Mouse (Mus musculus): ENCODE measurements at regions not wholly inside any gene's neighbourhood (a gene's known extent, or its start where the extent isn't known, plus 50 kb on each side); places are given as distances from the start of the nearest gene placed in this dataset.

- DNase-seq, result no peak
These were observed 52.2 kb upstream of the Otud4 start for GRCm38 (mm10) chr8:79587258-79587657.

GRCm38 (mm10) chr8:79584966-79585365 is 54.5 kb upstream of the Otud4 start:
- peak; percentile 28 for DNase-seq

GRCm38 (mm10) chr8:79583326-79583725 is 56.1 kb upstream of the Otud4 start:
- DNase-seq, result no peak

DNA sequence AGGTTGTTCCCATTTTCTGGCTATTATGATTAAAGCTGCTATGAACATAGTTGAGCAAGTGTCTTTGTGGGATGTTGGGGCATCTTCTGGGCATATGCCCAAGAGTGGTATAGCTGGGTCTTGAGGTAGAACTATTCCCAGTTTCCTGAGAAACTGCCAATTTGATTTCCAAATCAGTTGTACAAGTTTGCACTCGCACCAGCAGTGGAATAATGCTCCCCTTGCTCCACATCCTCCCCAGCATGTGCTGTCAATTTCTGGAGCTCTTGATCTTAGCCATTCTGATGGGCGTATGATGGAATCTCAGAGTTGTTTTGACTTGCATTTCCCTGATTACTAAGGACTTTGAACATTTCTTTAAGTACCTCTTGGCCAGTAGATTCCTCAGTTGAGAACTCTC is 57.2 kb upstream of the Otud4 start:
- no peak for DNase-seq

- no peak for DNase-seq
These were observed 63.3 kb upstream of the Otud4 start for GRCm38 (mm10) chr8:79576086-79576485.

GRCm38 (mm10) chr8:79575175-79575734 is 64.2 kb upstream of the Otud4 start:
- no peak for DNase-seq

DNA sequence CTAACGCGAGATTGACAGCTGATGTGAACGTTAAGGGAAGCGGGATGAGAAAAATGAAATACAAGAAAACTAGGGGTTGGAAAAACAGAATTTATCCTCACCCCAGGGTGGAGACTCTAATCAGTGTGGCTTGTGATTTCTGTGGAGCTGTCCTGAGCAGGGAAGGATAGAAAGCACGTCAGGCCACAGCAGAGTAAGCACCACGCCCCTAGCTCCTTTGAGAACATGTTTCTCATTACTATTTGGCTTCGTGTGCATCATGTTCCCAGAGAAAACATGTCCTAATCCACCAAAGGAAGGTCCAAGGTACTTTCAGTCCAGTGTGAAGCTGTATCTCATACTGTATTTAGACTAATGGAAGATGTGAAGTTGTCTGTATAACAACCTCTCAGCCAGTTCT is 65.9 kb upstream of the Otud4 start:
- DNase-seq, result no peak

- DNase-seq, result no peak
These were observed 66.9 kb upstream of the Otud4 start for GRCm38 (mm10) chr8:79572526-79572925.

GRCm38 (mm10) chr8:79563101-79563500 is 76.3 kb upstream of the Otud4 start:
- no peak for DNase-seq

- no peak for DNase-seq
These were observed 76.7 kb upstream of the Otud4 start for GRCm38 (mm10) chr8:79562669-79563068.

GRCm38 (mm10) chr8:79562071-79562581 is 77.3 kb upstream of the Otud4 start:
- DNase-seq, result no peak

- DNase-seq, result no peak
These were observed 78.0 kb upstream of the Otud4 start for GRCm38 (mm10) chr8:79561269-79562063.

DNA sequence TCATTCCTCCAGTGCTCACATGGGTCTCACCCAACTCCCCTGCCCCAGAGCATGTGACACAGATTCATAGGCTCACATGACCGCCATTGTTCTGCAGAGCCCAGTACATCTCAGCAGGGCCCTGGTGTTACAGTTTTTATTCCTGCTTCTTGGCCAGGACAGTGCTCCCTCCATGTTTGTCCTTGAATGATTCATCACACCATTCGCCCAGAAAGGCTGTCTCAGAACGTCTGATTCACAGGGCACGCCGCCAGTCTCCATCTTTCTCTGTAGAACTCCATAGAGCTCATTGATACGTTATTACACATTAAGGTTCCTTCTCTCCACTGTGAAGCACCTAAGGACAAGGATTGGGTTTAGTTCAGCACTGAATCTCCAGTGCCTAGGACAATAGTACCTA is 79.9 kb upstream of the Otud4 start:
- no peak for DNase-seq

- no peak for DNase-seq
These were observed 85.1 kb upstream of the Otud4 start for GRCm38 (mm10) chr8:79554311-79554710.

DNA sequence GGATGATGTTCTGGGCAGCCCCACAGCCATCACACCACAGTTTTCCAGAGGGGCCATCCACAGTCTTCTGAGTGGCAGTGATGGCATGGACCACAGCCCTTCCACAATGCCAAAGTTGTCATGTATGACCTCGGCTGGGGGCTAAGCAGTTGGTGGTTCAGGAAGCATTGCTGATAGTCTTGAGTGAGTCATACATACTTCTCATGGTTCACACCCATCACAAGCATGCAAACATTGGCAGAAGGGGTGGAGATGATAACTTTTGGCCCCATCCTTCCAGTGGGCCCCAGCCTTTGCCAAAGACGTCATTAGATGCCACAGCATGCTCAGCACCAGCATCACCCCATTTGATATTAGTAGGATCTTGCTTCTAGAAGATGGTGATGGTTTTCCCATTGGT is 89.3 kb upstream of the Otud4 start:
- no peak for DNase-seq

GRCm38 (mm10) chr8:79548156-79548555 is 91.3 kb upstream of the Otud4 start:
- DNase-seq, result no peak

GRCm38 (mm10) chr8:79545866-79546373 is 93.5 kb upstream of the Otud4 start:
- no peak for DNase-seq

GRCm38 (mm10) chr8:79542461-79542860 is 97.0 kb upstream of the Otud4 start:
- DNase-seq, result no peak

- DNase-seq, result no peak
These were observed 99.4 kb upstream of the Otud4 start for GRCm38 (mm10) chr8:79540053-79540452.

- DNase-seq, result peak; percentile 3
These were observed 105.0 kb upstream of the Otud4 start for GRCm38 (mm10) chr8:79534271-79534889.

DNA sequence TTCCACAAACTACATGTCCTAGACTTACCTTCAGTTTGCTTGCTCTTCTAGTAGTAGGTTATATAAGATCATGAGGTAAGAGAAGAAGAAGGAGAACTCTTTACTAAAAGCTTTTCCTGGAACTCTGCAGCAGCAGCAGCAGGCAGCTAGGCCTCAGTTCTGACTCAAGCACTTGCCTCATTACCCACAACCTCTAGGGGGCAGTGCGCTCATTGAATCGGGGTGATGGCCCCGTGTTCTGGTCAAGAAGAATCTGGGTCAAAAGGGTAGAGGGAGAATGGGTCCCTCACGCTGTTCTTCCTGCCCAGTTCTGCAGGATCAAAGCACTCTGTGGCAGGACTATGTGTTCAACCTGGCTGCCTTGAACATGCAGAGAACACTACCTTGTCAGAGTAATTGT is 109.9 kb upstream of the Otud4 start:
- DNase-seq, result no peak

DNA sequence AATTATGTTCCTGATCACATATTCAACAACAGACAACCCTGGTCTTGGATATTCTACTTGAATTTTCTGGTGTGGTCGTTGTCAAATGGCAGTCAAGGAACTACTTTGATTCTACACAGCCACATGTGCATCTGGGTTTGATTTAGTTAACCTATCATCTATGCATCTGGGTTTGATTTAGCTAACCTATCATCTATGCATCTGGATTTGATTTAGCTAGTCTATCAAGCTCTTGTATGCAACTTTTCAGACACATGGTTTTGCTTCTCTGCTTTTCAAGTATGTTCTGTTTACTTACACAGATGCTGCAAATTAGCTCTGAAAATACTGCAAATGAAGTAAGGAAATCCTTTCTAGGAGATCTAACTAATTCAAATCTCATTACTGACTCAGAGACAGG is 117.4 kb upstream of the Otud4 start:
- no peak for DNase-seq

- DNase-seq, result no peak
These were observed 119.6 kb upstream of the Smad1 start for GRCm38 (mm10) chr8:79518966-79519365.

GRCm38 (mm10) chr8:79515282-79515783 is 116.0 kb upstream of the Smad1 start:
- DNase-seq, result no peak
